Mouse (Mus musculus): ENCODE measurements at regions not wholly inside any gene's neighbourhood (a gene's known extent, or its start where the extent isn't known, plus 50 kb on each side); places are given as distances from the start of the nearest gene placed in this dataset.

GRCm38 (mm10) chr3:39928421-39928820 is 602.7 kb upstream of the Intu start:
- no peak for DNase-seq (ENCODE audit: low spot score in 2 of 2)

- DNase-seq (ENCODE audit: low spot score in 2 of 2) = no peak
Observed at GRCm38 (mm10) chr3:39933372-39933771, 597.7 kb upstream of the Intu start.

GRCm38 (mm10) chr3:39937719-39938278 is 593.3 kb upstream of the Intu start:
- no peak for DNase-seq (ENCODE audit: low spot score in 2 of 2)

GRCm38 (mm10) chr3:39944581-39944980 is 586.5 kb upstream of the Intu start:
- DNase-seq (ENCODE audit: low spot score in 2 of 2) = peak; percentile 83 to 85

- DNase-seq (ENCODE audit: low spot score in 2 of 2) = no peak
Observed at GRCm38 (mm10) chr3:39952103-39952502, 579.0 kb upstream of the Intu start.

- DNase-seq (ENCODE audit: low spot score in 2 of 2) = no peak
Observed at GRCm38 (mm10) chr3:39952556-39952955, 578.5 kb upstream of the Intu start.

- no peak for DNase-seq (ENCODE audit: low spot score in 2 of 2)
Observed at GRCm38 (mm10) chr3:39961836-39962640, 569.0 kb upstream of the Intu start.

GRCm38 (mm10) chr3:39965431-39965830 is 565.7 kb upstream of the Intu start:
- DNase-seq (ENCODE audit: low spot score in 2 of 2) = no peak

GRCm38 (mm10) chr3:39966390-39966789 is 564.7 kb upstream of the Intu start:
- DNase-seq (ENCODE audit: low spot score in 2 of 2) = no peak

GRCm38 (mm10) chr3:39976937-39977336 is 554.1 kb upstream of the Intu start:
- no peak for DNase-seq (ENCODE audit: low spot score in 2 of 2)

GRCm38 (mm10) chr3:39978916-39979679 is 552.0 kb upstream of the Intu start:
- no peak for DNase-seq (ENCODE audit: low spot score in 2 of 2)

GRCm38 (mm10) chr3:39982656-39983055 is 548.4 kb upstream of the Intu start:
- DNase-seq (ENCODE audit: low spot score in 2 of 2) = no peak

- DNase-seq (ENCODE audit: low spot score in 2 of 2) = no peak
Observed at GRCm38 (mm10) chr3:39987710-39988109, 543.4 kb upstream of the Intu start.

- peak in 1 of 2 experiments; percentile 4 for DNase-seq (ENCODE audit: low spot score in 2 of 2)
Observed at GRCm38 (mm10) chr3:39998628-39999027, 532.5 kb upstream of the Intu start.

GRCm38 (mm10) chr3:39999846-40000245 is 531.2 kb upstream of the Intu start:
- no peak for DNase-seq (ENCODE audit: low spot score in 2 of 2)

- DNase-seq (ENCODE audit: low spot score in 2 of 2) = no peak
Observed at GRCm38 (mm10) chr3:40002838-40003237, 528.2 kb upstream of the Intu start.

- DNase-seq (ENCODE audit: low spot score in 2 of 2) = no peak
Observed at GRCm38 (mm10) chr3:40010051-40010450, 521.0 kb upstream of the Intu start.

GRCm38 (mm10) chr3:40021682-40022081 is 509.4 kb upstream of the Intu start:
- DNase-seq (ENCODE audit: low spot score in 2 of 2) = no peak

- DNase-seq (ENCODE audit: low spot score in 2 of 2) = no peak
Observed at GRCm38 (mm10) chr3:40027713-40028112, 503.4 kb upstream of the Intu start.

GRCm38 (mm10) chr3:40036177-40036576 is 494.9 kb upstream of the Intu start:
- DNase-seq (ENCODE audit: low spot score in 2 of 2) = no peak

GRCm38 (mm10) chr3:40049721-40050120 is 481.4 kb upstream of the Intu start:
- no peak for DNase-seq (ENCODE audit: low spot score in 2 of 2)

GRCm38 (mm10) chr3:40058281-40058680 is 472.8 kb upstream of the Intu start:
- DNase-seq (ENCODE audit: low spot score in 2 of 2) = no peak

Data from heart, adult 9 months (tissue).